Mouse (Mus musculus): ENCODE data around the gene Uvssa. TPM values are rescaled to one million over a fixed set of nuclear protein-coding genes. Genes with fewer than 3 reads are reported as not detected.

The Uvssa gene
- polyA plus RNA-seq, 1 experiment from 2014 or later: 8.8 TPM

DNA sequence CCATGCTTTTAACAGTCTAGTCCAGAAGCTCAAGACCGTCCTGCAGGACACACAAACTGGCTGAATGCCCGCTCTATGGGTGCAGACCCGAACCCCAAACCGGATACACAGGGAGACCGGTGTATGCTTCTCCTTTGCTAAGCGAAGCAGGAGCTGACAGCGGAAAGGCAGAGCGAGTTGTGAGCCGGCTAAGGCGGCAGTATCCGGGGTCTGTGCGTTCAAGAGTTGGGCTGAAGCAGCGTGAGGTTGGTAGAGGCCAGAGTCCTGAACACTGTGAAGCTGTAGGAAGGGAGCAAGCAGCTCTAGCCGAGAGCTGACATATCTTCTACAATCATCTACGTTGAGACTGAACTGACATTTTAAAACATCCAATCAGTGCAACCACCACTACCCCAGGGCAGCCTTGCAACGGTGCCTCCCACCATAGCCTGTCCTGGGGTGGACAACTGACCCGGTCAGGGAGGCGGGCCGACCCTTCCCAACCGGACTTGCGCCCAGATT lies 498 bp upstream of the Uvssa start:
- 0% methylated on average over 21 of the region's 21 CpGs for WGBS
- Histone ChIP-seq H3K27me3 (no peaks in the 10 kb centered on the region), H3K36me3 (peaks cover 15% of the 10 kb centered on the region), H3K4me2 (replicated peaks) (peak overlapping the region; percentile 92), H3K9ac (replicated peaks) (peak overlapping the region; percentile 69), H3K9me3 (no peaks in the 10 kb centered on the region), H3K4me1 (peaks cover 14% of the 10 kb centered on the region), H3K4me3 (peak overlapping the region; percentile 68), H3K27ac (replicated peaks) (peak overlapping the region; percentile 97)
- no peak; the same call in 1 of the 2 replicates for ATAC-seq (replicated peaks)

GRCm38 (mm10) chr5:33387550-33387949 lies 9.2 kb downstream of the Uvssa start:
- no peak overlapping the region for H3K4me3 ChIP-seq
- no peak for ATAC-seq (replicated peaks)
- H3K4me1 ChIP-seq: no peaks in the 10 kb centered on the region
- no peaks in the 10 kb centered on the region for H3K27me3 ChIP-seq
- peaks cover 17% of the 10 kb centered on the region for H3K36me3 ChIP-seq
- H3K4me2 ChIP-seq (replicated peaks): no peak overlapping the region
- 83% methylated on average over 11 of the region's 11 CpGs for WGBS
- no peak overlapping the region for H3K27ac ChIP-seq (replicated peaks)
- H3K9me3 ChIP-seq: no peaks in the 10 kb centered on the region
- H3K9ac ChIP-seq (replicated peaks): no peak overlapping the region

DNA sequence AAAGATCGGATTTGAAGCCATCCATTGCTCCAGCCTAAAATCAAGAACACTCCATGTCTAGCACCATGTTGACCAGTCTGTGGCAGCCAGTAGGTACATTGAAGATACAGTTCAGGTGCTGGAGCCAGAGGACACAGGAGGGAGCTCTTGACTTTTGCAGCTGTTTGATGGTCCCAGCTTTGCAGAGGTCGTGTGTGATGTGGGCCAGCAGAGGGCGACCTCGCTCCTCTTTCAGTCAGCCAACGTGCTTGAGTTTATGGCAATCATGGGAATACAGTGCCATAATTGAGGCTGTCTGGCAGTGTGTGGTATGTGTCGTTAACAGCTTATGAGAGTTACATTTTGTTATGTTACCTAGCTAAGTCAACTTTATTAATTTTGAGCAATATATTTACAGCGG lies 15.5 kb downstream of the Uvssa start:
- H3K4me3 ChIP-seq: no peak overlapping the region
- no peak overlapping the region for H3K27ac ChIP-seq (replicated peaks)
- ATAC-seq (replicated peaks): peak; percentile 82
- H3K4me1 ChIP-seq: peaks cover 5% of the 10 kb centered on the region; the same call in 1 of the 2 replicates
- H3K9ac ChIP-seq (replicated peaks): no peak overlapping the region
- no peaks in the 10 kb centered on the region for H3K27me3 ChIP-seq
- no peaks in the 10 kb centered on the region for H3K9me3 ChIP-seq
- 16% methylated on average over 7 of the region's 7 CpGs for WGBS
- H3K36me3 ChIP-seq: peaks cover 11% of the 10 kb centered on the region
- H3K4me2 ChIP-seq (replicated peaks): no peak overlapping the region

DNA sequence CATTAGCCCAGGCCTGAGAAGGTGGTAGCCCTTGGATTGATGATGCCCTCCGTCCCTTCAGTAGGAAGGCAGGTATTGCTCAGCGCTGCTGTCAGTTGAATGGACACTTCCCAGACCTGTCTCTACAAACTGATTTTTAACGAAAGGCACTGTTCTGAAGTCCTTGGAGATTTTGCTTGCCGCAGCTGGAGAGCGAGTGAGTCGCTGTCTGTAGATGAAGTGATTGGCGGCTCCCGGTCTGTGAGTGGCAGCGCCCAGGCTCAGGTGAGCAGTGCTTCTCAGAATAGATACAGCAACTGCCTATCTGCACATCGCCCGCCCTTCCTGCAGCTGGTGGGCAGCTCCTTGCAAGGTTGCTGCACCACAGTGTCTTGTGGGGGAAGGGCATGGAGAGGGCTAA lies 17.3 kb downstream of the Uvssa start:
- Histone ChIP-seq H3K4me1 (peaks cover 8% of the 10 kb centered on the region), H3K36me3 (peaks cover 6% of the 10 kb centered on the region), H3K9me3 (no peaks in the 10 kb centered on the region), H3K4me2 (replicated peaks) (no peak overlapping the region), H3K9ac (replicated peaks) (no peak overlapping the region), H3K27ac (replicated peaks) (no peak overlapping the region), H3K27me3 (no peaks in the 10 kb centered on the region), H3K4me3 (no peak overlapping the region)
- ATAC-seq (replicated peaks): no peak
- WGBS: 78% methylated on average over 11 of the region's 11 CpGs

DNA sequence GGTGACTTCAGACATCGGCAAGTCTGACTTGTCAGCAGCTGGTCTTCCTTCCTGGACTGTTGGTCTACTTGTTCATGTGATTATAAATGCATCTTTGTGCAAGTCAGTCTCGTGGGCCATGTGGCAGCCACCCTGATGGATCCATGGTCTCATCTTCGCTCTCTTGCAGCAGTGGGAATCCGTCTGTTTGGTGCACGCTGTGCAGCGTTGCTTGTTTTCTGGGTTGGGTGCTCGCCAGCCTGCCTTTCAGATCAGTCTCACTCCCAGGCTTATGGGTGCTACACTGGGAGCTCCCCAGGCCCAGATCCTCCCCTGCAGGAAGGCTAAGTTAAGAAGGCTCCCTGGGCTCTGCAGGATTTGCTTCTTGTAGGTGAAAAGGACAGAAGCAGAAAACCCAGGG lies 18.5 kb downstream of the Uvssa start:
- H3K9ac ChIP-seq (replicated peaks): no peak overlapping the region
- WGBS: 66% methylated on average over 7 of the region's 7 CpGs
- H3K36me3 ChIP-seq: peaks cover 4% of the 10 kb centered on the region
- H3K9me3 ChIP-seq: no peaks in the 10 kb centered on the region
- H3K4me3 ChIP-seq: no peak overlapping the region
- no peak overlapping the region for H3K4me2 ChIP-seq (replicated peaks)
- H3K4me1 ChIP-seq: peaks cover 12% of the 10 kb centered on the region
- no peak overlapping the region for H3K27ac ChIP-seq (replicated peaks)
- ATAC-seq (replicated peaks): no peak
- no peaks in the 10 kb centered on the region for H3K27me3 ChIP-seq

DNA sequence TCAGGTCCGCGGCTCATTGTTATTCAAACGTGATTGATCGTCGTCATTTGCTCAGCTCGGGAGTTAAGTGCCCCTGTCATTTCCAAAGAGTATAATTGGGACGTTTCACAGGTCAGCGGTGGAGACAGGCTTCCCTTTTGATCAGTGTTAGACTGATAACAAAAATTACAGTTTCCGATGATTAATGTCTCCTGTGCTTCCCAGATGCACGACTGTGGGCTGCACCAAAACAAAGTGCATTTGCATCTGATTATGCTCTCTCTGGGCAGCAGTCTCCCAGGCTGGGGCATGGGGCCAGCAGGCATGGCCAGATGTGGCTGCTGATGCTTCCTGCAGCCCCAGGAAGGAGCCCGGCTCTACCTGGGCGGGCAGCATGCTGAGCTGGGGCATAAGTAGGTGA lies 22.5 kb downstream of the Uvssa start:
- Histone ChIP-seq H3K36me3 (no peaks in the 10 kb centered on the region; the same call in 1 of the 2 replicates), H3K9ac (replicated peaks) (no peak overlapping the region), H3K4me1 (peaks cover 12% of the 10 kb centered on the region), H3K27me3 (no peaks in the 10 kb centered on the region), H3K9me3 (no peaks in the 10 kb centered on the region), H3K4me3 (no peak overlapping the region), H3K27ac (replicated peaks) (no peak overlapping the region), H3K4me2 (replicated peaks) (no peak overlapping the region)
- 0 out of 2 replicates have a peak, but pooled peaks have one; percentile 13 for ATAC-seq (replicated peaks)
- 35% methylated on average over 12 of the region's 12 CpGs for WGBS

GRCm38 (mm10) chr5:33420313-33420712 lies 42.0 kb downstream of the Uvssa start:
- Histone ChIP-seq H3K9me3 (no peaks in the 10 kb centered on the region), H3K36me3 (no peaks in the 10 kb centered on the region; the same call in 1 of the 2 replicates), H3K9ac (replicated peaks) (no peak overlapping the region), H3K27me3 (peaks cover 3% of the 10 kb centered on the region; the same call in 1 of the 2 replicates), H3K27ac (replicated peaks) (no peak overlapping the region), H3K4me1 (no peaks in the 10 kb centered on the region), H3K4me3 (no peak overlapping the region), H3K4me2 (replicated peaks) (no peak overlapping the region)
- WGBS: 82% methylated on average over 3 of the region's 3 CpGs
- no peak for ATAC-seq (replicated peaks)

DNA sequence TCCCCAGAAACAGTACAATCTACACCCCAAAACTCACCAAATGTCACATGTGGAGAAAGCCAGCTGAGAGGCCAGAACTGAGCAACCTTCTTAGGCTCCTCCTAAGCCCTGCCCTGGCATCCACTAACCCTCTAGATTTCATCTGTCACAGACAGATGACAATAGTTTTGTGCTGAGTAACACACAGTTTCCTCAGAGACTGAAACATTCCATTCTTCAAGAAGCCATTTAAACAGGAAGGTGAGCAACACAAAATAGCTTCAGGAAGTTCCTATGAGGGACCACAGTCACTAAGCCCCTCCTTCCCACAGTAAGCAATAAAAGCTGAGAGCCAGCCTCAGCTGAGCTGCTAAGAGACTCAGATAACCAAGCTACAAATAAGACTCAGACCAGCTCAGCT lies 49.1 kb downstream of the Uvssa start:
- Histone ChIP-seq H3K4me3 (no peak overlapping the region), H3K27ac (replicated peaks) (no peak overlapping the region), H3K9me3 (no peaks in the 10 kb centered on the region), H3K4me2 (replicated peaks) (no peak overlapping the region), H3K4me1 (peaks cover 20% of the 10 kb centered on the region), H3K9ac (replicated peaks) (no peak overlapping the region), H3K36me3 (no peaks in the 10 kb centered on the region), H3K27me3 (peaks cover 59% of the 10 kb centered on the region)
- no peak for ATAC-seq (replicated peaks)

- Histone ChIP-seq H3K4me3 (no peak overlapping the region), H3K9ac (replicated peaks) (no peak overlapping the region), H3K36me3 (no peaks in the 10 kb centered on the region), H3K27me3 (peaks cover 85% of the 10 kb centered on the region), H3K4me2 (replicated peaks) (no peak overlapping the region), H3K27ac (replicated peaks) (no peak overlapping the region), H3K9me3 (no peaks in the 10 kb centered on the region), H3K4me1 (peaks cover 38% of the 10 kb centered on the region)
- WGBS: 3% methylated on average over 16 of the region's 16 CpGs
- ATAC-seq (replicated peaks): no peak
These were observed 51.8 kb downstream of the Uvssa start for GRCm38 (mm10) chr5:33430106-33430505.

DNA sequence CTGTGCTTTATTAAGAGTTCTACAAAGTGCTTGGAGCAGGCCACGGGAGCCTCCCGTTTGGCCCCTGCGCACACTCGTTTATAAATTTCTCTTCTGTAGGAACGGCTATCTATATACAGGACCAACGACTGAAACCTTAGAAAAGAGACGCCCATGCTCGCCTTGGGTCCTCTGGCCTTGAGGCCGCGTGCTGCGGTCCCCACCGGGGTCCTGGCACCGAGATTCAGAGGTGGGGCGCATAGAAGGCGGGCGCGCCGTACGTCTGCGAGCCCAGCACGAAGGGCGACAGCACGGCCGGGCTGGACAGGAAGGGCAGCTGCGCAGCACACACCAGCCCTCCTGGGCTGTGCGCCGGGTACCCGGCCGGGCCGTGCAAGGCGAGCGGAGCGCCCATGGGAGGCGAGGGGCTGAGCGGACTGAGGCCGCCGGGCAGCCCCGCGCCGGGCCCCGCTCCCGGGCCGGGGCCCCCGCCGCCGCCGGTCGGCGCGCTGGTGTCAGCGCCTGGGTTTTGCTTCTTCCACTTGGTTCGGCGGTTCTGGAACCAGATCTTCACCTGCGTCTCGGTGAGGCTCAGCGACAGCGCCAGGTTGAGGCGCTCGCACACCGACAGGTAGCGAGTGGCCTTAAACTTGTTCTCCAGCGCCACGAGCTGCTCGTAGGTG lies 52.3 kb downstream of the Uvssa start:
- H3K36me3 ChIP-seq: no peaks in the 10 kb centered on the region
- H3K27ac ChIP-seq (replicated peaks): no peak overlapping the region
- no peak overlapping the region for H3K4me2 ChIP-seq (replicated peaks)
- H3K27me3 ChIP-seq: peaks cover 91% of the 10 kb centered on the region
- no peaks in the 10 kb centered on the region for H3K9me3 ChIP-seq
- peaks cover 38% of the 10 kb centered on the region for H3K4me1 ChIP-seq
- no peak overlapping the region for H3K9ac ChIP-seq (replicated peaks)
- ATAC-seq (replicated peaks): no peak
- WGBS: 1% methylated on average over 55 of the region's 64 CpGs
- peak overlapping the region; percentile 6; the same call in 1 of the 2 replicates for H3K4me3 ChIP-seq

- ATAC-seq (replicated peaks): no peak
- WGBS: 1% methylated on average over 76 of the region's 77 CpGs
- Histone ChIP-seq H3K27ac (replicated peaks) (no peak overlapping the region), H3K4me3 (peak overlapping the region; percentile 6), H3K27me3 (peaks cover 98% of the 10 kb centered on the region), H3K4me1 (peaks cover 38% of the 10 kb centered on the region), H3K4me2 (replicated peaks) (peak overlapping the region; percentile 16; the same call in 1 of the 2 replicates), H3K36me3 (no peaks in the 10 kb centered on the region), H3K9me3 (no peaks in the 10 kb centered on the region), H3K9ac (replicated peaks) (no peak overlapping the region)
These were observed 53.0 kb downstream of the Uvssa start for GRCm38 (mm10) chr5:33431173-33432005.

Data from forebrain, embryonic 15.5 days (tissue).